Mouse (Mus musculus) G1E (cell line): ENCODE data around the gene Plekhm2.

ENCODE experiments used
- CTCF ChIP-seq: IDR thresholded peaks from 2 replicates; pipeline ENCODE4 v1.5.1; 2012; ENCODE audit warnings: low read depth, low read length, inconsistent platforms, mixed read lengths
- GATA1 ChIP-seq: IDR thresholded peaks from 2 replicates; pipeline ENCODE4 v1.6.1; 2012; ENCODE audit warnings: borderline replicate concordance, low read length, inconsistent platforms, mixed read lengths

GRCm38 (mm10) chr4:141681767-141682166 is 17.1 kb upstream of the Plekhm2 start:
- TF ChIP-seq CTCF (no peak), GATA1 (no peak)
